Mouse (Mus musculus) G1E (cell line): ENCODE measurements at regions not wholly inside any gene's neighbourhood (a gene's known extent, or its start where the extent isn't known, plus 50 kb on each side); places are given as distances from the start of the nearest gene placed in this dataset.

Experiments
- CTCF ChIP-seq: IDR thresholded peaks from 2 replicates; pipeline ENCODE4 v1.5.1; 2012; ENCODE audit warnings: low read depth, low read length, inconsistent platforms, mixed read lengths
- GATA1 ChIP-seq: IDR thresholded peaks from 2 replicates; pipeline ENCODE4 v1.6.1; 2012; ENCODE audit warnings: borderline replicate concordance, low read length, inconsistent platforms, mixed read lengths
- GATA2 ChIP-seq: IDR thresholded peaks from 2 replicates; pipeline ENCODE4 v1.6.1; 2012; ENCODE audit warnings: low read depth, low read length, inconsistent platforms, borderline replicate concordance
- POLR2AphosphoS5 ChIP-seq: IDR thresholded peaks from 2 replicates; pipeline ENCODE4 v1.6.1; 2012; ENCODE audit warnings: low read depth, low read length, inconsistent platforms; ENCODE audit not compliant: insufficient replicate concordance

DNA sequence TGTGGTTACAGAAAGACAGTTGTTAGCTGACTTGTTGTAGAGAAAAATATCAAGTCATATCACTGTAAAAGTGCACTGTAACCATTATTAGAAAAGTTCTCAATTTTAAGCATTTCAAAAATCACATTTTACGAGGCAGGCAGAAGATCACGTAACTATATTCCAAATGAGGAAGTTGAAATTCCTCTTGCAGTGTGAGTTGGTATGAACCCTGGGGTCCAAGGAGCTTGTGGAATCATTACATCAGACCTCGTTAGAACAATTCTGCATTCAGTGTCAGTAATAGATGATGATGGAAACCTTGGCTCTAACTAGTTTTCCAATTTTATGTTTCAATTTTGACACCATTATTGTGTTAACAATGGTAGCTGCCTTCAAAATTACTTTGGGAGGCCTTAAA is 57.7 kb upstream of the Hsd17b12 start:
- TF ChIP-seq CTCF (no peak), POLR2AphosphoS5 (no peak), GATA1 (no peak), GATA2 (no peak)
